Mouse (Mus musculus) macrophage (primary cell): ENCODE measurements around the gene Lmtk3. TPM values are rescaled to one million over a fixed set of nuclear protein-coding genes. Genes with fewer than 3 reads are reported as not detected.

Experiments
- H3K27ac ChIP-seq: fragments of 350-480 bp; formaldehyde crosslinking; 2 replicates; pipeline ENCODE4 v1.9.0; 2021
- H3K36me3 ChIP-seq: fragments of 350-480 bp; formaldehyde crosslinking; 2 replicates; pipeline ENCODE4 v1.9.0; 2021; ENCODE audit errors: inconsistent target
- H3K4me3 ChIP-seq: fragments of 350-480 bp; formaldehyde crosslinking; 2 replicates; pipeline ENCODE4 v1.9.0; 2021; ENCODE audit errors: inconsistent target
- H3K79me2 ChIP-seq: fragments of 350-480 bp; formaldehyde crosslinking; 2 replicates; pipeline ENCODE4 v1.9.0; 2021; ENCODE audit errors: inconsistent target
- WGBS: methylation state at CpG from one replicate; pipeline ENCODE4 v1.1.7; 2026; ENCODE audit warnings: inconsistent platforms; ENCODE audit not compliant: missing documents; 5-methylcytosine and 5-hydroxymethylcytosine counted together
- polyA plus RNA-seq: library from polyadenylated mRNA; stranded (reverse); fragments of 250-400 nt; gene quantifications from 3 replicates; pipeline ENCODE4 v1.2.4, GENCODE M21; 2018; ENCODE audit warnings: inconsistent platforms

The Lmtk3 gene
- polyA plus RNA-seq, 1 experiment from 2014 or later: 0.06 TPM

DNA sequence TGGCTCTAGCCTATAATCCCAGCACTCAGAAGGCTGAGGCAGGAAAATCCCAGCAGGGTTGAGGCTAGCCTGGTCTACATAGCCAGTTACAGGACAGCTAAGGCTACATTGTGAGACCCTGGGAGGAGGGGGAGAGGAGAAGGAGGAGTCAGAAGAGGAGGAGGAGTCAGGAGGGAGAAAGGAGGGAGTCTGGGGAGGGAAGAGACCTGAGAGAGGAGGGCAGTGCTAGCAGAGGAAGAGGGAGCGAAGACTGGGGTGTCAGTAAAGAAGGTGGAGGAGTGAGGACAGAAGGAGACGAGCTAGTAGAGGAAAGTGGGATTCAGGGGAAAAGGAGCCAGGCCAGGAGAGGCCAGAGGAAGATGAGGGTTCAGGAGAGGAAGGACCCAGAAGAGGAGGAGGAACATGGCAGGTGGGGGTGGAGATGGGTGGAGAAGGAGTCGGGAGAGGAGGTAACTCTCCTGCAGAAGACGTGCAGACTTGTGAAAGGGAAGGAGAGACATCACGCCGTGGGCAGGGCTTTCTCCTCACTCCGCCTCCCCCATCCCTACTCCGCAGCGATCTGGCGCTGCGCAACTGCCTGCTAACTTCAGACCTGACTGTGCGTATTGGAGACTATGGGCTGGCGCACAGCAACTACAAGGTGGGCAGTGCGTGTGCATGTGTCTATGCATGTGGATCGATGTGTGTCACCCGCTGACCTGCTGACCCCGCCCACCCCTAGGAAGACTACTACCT lies 8.4 kb downstream of the Lmtk3 start:
- 76% methylated on average over 17 of the region's 17 CpGs for WGBS
- no peak overlapping the region for H3K27ac ChIP-seq
- H3K36me3 ChIP-seq: no peaks in the 10 kb centered on the region
- no peak overlapping the region for H3K4me3 ChIP-seq
- no peaks in the 10 kb centered on the region for H3K79me2 ChIP-seq

DNA sequence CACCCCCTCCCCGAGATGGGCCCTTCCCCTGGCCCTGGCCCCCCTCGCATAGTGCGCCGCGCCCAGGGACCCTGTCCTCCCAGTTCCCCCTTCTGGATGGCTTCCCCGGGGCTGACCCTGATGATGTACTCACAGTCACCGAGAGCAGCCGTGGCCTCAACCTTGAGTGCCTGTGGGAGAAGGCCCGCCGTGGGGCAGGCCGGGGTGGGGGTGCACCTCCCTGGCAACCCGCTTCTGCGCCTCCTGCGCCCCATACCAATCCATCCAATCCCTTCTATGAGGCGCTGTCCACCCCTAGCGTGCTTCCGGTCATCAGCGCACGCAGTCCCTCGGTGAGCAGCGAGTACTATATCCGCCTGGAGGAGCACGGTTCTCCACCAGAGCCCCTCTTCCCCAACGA lies 9.7 kb downstream of the Lmtk3 start:
- no peaks in the 10 kb centered on the region for H3K79me2 ChIP-seq
- H3K4me3 ChIP-seq: no peak overlapping the region
- no peak overlapping the region for H3K27ac ChIP-seq
- 71% methylated on average over 19 of the region's 24 CpGs for WGBS
- H3K36me3 ChIP-seq: no peaks in the 10 kb centered on the region

DNA sequence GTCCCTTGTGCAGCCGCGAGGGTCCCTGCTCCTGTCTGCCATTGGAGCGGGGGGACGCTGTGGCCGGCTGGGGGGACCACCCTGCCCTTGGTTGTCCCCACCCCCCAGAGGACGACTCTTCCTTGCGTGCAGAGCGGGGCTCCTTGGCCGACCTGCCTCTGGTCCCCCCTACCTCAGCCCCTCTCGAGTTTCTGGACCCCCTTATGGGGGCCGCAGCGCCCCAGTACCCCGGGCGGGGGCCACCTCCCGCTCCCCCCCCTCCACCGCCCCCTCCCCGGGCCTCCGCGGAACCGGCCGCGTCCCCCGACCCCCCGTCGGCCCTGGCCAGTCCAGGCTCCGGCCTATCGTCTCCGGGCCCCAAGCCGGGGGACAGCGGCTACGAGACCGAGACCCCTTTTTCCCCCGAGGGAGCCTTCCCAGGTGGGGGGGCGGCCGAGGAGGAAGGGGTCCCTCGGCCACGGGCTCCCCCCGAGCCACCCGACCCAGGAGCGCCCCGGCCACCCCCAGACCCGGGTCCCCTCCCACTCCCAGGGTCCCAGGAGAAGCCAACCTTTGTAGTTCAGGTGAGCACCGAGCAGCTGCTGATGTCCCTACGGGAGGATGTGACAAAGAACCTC lies 10.5 kb downstream of the Lmtk3 start:
- Histone ChIP-seq H3K4me3 (no peak overlapping the region), H3K27ac (no peak overlapping the region), H3K36me3 (no peaks in the 10 kb centered on the region), H3K79me2 (no peaks in the 10 kb centered on the region)
- WGBS: 93% methylated on average over 30 of the region's 44 CpGs

DNA sequence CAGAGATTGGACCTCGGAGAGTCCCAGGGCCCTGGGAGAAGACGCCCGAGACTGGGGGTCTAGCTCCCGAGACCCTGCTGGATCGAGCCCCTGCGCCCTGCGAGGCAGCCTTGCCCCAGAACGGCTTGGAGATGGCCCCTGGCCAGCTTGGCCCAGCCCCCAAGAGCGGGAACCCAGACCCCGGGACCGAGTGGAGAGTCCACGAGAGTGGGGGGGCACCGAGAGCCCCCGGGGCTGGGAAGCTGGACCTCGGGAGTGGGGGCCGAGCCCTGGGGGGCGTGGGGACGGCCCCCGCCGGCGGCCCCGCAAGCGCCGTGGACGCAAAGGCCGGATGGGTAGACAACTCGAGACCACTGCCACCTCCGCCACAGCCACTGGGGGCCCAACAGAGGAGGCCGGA lies 11.4 kb downstream of the Lmtk3 start:
- Histone ChIP-seq H3K4me3 (no peak overlapping the region), H3K27ac (no peak overlapping the region), H3K36me3 (no peaks in the 10 kb centered on the region), H3K79me2 (no peaks in the 10 kb centered on the region)
- WGBS: 98% methylated on average over 21 of the region's 29 CpGs

DNA sequence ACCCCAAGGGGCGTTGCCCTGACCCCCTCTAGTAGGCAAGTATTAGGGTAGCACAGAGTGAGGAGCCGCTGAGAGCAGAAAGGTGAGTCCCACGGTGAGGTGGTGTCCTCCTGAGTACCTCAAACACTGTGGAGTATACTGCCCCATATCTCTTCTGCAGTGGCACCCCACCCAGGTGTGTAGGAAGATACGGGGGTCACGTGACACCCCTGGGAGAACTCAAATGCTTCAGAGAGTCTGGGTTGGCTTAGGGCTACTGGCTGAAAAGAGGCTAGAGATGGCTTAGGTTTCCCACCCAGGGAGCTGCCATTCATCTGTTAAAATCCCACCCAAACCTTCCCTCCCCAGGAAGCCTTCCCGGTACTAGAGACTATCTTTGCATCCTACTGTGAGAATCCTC lies 13.4 kb downstream of the Lmtk3 start:
- WGBS: 75% methylated on average over 6 of the region's 6 CpGs
- H3K27ac ChIP-seq: no peak overlapping the region
- H3K79me2 ChIP-seq: no peaks in the 10 kb centered on the region
- no peaks in the 10 kb centered on the region for H3K36me3 ChIP-seq
- H3K4me3 ChIP-seq: no peak overlapping the region

DNA sequence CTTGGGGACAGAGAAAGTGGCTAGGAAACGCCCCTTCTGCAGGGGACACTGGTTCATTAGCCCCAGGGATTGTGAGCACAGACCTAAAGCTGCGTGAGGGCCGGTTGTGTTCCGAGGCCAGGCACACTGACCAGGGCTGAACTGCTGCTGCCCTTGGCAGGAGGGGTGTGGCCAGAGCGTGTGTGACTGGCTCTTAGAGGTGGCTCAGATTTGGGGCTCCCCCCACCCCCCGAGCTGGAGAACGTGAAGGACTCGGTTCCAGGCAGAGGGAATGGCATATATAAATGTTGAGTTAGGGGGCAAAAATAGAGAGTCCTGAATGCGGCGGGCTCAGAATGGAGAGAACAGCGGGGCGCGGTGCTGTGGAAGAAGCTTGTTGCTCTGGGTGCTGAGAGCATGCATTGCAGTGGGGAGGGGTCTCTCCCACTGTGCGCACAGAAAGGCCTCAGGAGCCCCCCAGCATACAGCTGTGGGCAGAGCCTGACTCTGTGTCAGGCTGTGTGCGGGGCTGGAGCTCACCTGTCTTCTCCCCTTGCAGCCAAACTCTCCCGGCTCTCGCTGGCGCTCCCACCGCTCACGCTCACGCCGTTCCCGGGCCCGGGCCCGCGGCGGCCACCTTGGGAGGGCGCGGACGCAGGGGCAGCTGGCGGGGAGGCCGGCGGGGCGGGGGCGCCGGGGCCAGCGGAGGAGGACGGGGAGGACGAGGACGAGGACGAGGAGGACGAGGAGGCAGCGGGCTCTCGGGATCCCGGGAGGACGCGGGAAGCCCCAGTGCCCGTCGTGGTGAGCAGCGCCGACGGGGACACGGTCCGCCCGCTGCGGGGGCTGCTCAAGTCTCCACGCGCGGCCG lies 14.3 kb downstream of the Lmtk3 start:
- 5% methylated on average over 57 of the region's 60 CpGs for WGBS
- no peaks in the 10 kb centered on the region for H3K36me3 ChIP-seq
- H3K27ac ChIP-seq: no peak overlapping the region
- H3K4me3 ChIP-seq: no peak overlapping the region
- H3K79me2 ChIP-seq: no peaks in the 10 kb centered on the region

DNA sequence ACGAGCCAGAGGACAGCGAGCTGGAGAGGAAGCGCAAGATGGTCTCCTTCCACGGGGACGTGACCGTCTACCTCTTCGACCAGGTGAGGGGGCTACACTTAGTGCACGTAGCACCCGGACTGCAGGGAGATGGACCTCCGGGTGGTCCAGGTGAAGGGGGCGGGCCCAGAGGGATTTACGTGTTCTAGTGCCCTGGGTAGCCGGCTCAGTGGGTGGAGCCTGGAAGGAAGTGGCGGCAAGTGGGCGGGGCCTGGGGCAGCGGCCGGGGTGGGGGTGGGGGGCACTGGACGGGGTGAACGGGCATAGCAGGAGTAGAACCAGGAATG lies 14.9 kb downstream of the Lmtk3 start:
- no peak overlapping the region for H3K4me3 ChIP-seq
- no peaks in the 10 kb centered on the region for H3K36me3 ChIP-seq
- H3K27ac ChIP-seq: no peak overlapping the region
- under 1% methylated on average over 19 of the region's 19 CpGs for WGBS
- no peaks in the 10 kb centered on the region for H3K79me2 ChIP-seq

DNA sequence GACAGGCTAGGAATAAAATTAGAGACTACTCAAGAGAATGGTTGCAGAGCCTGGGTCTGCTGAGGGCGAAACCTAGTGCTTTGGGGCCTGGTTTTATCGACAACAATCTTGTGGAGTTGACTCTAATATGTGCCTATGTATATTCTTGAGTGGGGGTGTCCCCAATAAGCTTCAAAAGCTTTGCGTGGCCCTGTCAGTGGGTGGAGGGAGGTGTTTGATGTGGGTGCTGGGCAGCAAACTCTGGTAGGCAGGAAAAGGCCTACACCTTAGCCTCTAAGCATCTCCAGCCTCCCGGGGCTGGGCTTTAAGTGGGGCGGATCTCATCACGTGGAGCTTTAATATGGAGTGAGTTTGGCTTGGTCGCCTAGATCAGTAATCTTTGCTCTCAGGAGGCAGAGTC lies 15.4 kb downstream of the Lmtk3 start:
- H3K4me3 ChIP-seq: no peak overlapping the region
- H3K27ac ChIP-seq: no peak overlapping the region
- H3K79me2 ChIP-seq: no peaks in the 10 kb centered on the region
- H3K36me3 ChIP-seq: no peaks in the 10 kb centered on the region
- 74% methylated on average over 7 of the region's 7 CpGs for WGBS

DNA sequence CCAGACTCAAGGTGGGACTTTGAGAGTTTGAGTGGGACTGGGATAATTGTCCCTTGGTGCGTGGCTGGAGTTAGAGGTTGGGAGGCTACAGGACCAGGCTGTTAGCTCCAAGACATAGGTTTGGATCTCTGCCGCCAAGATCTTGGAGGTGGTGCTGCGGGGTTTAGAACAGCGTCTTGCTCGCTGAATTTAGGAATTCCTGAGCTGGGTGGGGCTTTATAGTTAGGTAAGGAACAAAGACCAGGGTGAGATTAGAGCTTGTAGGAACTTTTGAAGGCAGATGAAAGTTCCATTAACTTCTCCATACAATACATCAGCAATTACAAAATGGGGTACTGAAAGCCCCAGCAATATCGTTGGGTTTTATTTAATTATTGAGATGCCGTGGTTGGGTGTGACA lies 16.5 kb downstream of the Lmtk3 start:
- no peak overlapping the region for H3K27ac ChIP-seq
- no peaks in the 10 kb centered on the region for H3K36me3 ChIP-seq
- 42% methylated on average over 7 of the region's 7 CpGs for WGBS
- no peaks in the 10 kb centered on the region for H3K79me2 ChIP-seq
- H3K4me3 ChIP-seq: no peak overlapping the region

DNA sequence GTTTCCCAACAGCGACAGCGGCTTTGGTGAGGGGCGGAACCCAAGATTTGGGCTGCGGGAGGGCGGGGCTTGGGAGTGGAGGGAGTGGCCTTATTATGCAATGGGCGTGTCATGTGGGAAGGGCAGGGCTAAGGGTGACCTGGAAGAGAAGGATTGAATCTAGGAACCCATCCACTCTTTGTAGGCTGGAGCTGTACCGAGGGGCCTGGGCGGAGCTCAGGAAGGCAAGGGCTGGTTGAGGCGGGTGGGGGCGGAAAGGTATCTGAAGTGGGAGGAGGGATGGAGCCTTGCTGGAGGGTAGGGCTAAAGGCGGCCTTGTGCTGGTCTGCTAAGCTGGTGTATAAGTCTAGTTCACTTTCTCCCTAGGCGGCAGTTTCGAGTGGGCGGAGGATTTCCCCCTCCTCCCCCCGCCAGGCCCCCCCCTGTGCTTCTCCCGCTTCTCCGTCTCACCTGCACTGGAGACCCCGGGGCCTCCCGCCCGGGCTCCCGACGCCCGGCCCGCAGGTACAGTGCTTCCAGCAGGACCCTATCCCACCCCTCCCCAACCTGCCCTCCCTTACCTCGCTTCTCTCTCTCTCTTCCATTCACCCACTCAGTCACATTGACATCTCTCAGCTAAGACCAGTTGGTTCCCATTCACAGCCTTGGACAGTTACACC lies 17.1 kb downstream of the Lmtk3 start:
- no peak overlapping the region for H3K27ac ChIP-seq
- no peaks in the 10 kb centered on the region for H3K36me3 ChIP-seq
- under 1% methylated on average over 25 of the region's 25 CpGs for WGBS
- peak overlapping the region; percentile 23 for H3K4me3 ChIP-seq
- H3K79me2 ChIP-seq: no peaks in the 10 kb centered on the region

DNA sequence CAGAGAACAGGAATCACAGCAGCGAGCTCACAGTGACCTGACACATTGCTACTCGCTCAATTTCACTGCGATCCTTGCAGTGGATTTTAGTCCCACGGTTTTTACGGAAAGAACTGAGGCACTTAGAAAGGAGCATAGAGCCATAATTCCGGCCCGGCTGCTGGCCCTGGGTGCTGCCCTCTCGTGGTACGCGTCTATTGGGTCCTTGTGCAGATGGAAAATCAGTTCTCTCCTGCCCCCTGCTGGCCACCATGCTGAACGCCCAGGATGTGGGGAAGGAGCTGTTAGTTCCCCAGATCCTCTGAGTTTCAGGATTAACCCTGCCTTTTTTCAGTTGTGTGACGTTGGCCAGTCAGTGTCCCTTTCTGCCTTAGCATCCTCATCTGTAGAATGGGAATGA lies 17.8 kb downstream of the Lmtk3 start:
- H3K79me2 ChIP-seq: no peaks in the 10 kb centered on the region
- 1% methylated on average over 12 of the region's 12 CpGs for WGBS
- no peak overlapping the region for H3K27ac ChIP-seq
- H3K36me3 ChIP-seq: no peaks in the 10 kb centered on the region
- peak overlapping the region; percentile 23; the same call in 1 of the 2 replicates for H3K4me3 ChIP-seq

DNA sequence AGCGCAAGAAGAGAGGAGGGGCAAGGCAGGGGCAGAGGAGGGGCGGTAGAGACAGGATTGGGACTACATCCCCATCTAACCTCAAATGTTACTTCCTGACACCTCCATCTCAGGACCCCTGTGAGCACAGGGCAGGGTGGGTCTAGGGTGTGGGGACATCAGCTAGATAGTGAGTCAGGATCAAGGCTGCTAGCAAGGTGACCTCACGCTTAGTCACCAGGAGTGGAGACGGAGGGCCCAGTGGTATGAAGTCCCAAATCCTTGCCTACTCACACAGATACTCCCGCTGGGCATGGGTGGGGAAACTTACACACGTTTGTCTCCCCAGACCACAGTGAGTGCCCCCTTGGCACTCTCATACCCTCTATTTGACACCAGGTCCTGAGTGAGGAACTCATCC lies 19.0 kb downstream of the Lmtk3 start:
- WGBS: 82% methylated on average over 6 of the region's 6 CpGs
- Histone ChIP-seq H3K4me3 (no peak overlapping the region), H3K79me2 (no peaks in the 10 kb centered on the region)

DNA sequence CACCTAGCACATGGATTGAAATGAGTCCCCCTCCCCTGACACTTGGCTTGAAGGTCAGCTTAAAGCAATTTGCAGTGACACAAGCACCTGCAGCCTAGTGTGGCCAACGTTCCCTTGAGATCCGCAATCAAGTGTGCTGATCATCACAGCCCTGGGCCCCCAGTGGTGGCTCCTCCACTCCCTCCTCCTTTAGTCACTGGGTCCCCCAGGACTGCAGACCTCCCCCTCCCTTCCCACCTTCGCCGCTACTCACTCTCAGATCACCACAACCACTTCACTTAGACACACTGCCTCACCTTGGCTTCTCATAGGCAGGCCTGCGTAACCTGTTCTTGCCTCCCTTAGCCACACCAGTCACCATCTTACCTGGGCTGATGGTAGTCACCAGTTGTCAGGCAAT lies 22.4 kb downstream of the Lmtk3 start:
- H3K27ac ChIP-seq: no peak overlapping the region
- WGBS: 79% methylated on average over 5 of the region's 5 CpGs
- H3K36me3 ChIP-seq: peaks cover 43% of the 10 kb centered on the region
- H3K79me2 ChIP-seq: no peaks in the 10 kb centered on the region
- no peak overlapping the region for H3K4me3 ChIP-seq

More for the DNA sequence above, 19.0 kb downstream of the Lmtk3 start:
- no peak overlapping the region for H3K27ac ChIP-seq
- H3K36me3 ChIP-seq: peaks cover 9% of the 10 kb centered on the region

DNA sequence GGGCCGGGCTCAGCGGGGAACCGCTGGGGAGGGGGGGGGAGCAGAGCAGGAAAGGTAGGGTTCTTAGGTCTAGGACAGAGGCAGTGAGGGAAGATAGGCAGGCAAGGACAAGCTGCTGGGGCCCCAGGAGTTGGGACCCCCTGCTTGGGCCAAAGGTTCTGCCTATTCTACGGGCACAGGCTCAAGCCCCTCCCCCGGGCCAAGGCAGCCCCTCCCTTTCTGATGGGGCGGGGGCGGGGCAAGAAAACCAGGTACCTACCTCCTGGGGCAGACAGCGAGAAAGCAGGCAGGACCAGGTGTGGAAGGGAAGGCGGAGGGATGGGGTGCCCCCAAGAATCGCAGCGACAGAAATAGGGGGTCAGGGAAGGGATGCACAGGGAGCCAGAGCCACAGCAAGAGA lies 24.9 kb downstream of the Lmtk3 start:
- 87% methylated on average over 8 of the region's 11 CpGs for WGBS
- H3K79me2 ChIP-seq: peaks cover 17% of the 10 kb centered on the region
- H3K4me3 ChIP-seq: no peak overlapping the region
- H3K27ac ChIP-seq: no peak overlapping the region
- peaks cover 57% of the 10 kb centered on the region for H3K36me3 ChIP-seq
